Mouse (Mus musculus) leukemia stem cell, adult 10-12 weeks (primary cell): ENCODE measurements around the gene BB287469. TPM values are rescaled to one million over a fixed set of nuclear protein-coding genes. Genes with fewer than 3 reads are reported as not detected.

Experiments
- polyA plus RNA-seq: library from polyadenylated mRNA; stranded (reverse); fragments of >175 nt; gene quantifications from 2 replicates; pipeline ENCODE4 v1.2.3, GENCODE M21; 2012; ENCODE audit warnings: low replicate concordance

Gene BB287469
- not detected in 2 replicates for polyA plus RNA-seq

DNA sequence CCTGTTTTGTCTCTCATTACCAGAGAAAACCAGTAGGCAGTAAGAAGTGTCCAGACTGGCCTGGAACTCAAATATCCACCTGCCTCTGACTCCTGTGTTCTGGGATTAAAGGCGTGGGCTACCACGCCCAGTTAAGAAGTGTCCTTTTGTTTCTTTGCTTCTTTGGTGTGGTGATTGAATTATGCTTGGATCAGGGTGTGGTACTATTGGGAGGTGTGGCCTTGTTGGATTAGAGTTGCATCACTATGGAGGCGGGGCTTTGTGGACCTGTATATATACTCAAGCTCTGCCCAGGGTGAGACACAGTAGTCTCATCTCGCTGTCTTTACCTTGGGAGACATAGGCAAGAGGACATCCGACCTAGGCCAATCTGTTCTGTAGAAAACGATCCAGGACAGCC, at the start of gene BB287469:
Gene BB287469, plus strand, starts transcription at position 301 of the 400 bp plus-strand sequence.

DNA sequence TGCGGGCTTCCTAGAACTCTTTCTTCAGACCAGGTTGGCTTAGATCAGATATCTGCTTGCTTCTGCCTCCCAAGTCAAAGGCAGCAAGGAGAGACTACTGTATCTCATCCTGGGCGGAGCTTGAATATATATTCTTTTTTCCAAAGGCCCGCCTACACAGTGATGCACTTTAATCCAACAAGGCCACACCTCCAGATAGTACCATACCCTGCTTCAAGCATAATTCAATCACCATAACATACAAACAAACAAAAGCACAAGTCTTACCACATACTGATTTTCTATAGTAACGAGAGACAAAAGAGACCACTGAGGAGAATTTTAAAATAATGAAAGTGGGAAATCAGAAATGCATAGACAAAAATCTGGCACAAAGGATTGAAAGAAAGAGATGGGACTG, 40.7 kb upstream of the BB287469 start, which contains the start of gene Gm21319:
Gene Gm21319, minus strand, starts transcription at position 101 of the 400 bp plus-strand sequence.

DNA sequence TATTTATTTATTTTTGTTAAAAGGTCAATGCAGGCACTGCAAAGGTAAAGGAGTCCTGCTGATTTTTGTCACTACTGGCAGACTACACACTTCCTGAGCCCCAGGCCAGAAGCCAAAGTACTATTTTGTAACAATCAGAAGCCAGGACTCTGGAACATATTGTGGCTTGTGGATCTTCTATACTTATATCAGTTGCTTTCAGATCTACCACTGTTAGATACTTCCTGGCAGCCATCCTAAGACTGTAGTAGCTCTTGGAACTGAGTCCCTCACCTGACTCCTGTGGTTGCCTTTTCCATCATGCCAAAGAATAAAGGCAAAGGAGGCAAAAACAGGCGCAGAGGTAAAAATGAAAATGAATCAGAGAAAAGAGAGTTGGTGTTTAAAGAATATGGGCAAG, 21.2 kb upstream of the BB287469 start, which contains the start of gene Gm21936:
Gene Gm21936, plus strand, starts transcription at position 301 of the 400 bp plus-strand sequence.

DNA sequence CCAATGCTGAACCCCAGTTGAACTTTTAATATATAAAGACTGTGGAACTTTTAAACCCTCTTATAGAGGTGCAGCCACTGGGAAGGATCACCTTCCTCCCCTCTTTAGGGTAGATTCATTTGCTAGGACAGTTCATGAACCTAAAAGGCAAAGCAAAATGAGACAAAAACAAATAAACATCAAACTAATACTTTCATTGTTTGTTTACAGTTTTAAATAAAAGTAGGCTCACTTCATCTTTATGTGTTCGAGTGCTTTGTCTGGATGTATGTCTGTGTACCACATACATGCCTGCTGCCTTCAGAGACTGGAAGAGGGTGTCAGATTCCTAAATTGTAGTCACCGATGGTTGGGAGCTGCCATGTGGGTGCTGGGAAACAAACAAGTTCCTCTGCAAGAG, 25.9 kb downstream of the BB287469 start, which contains the start of gene Gm2001:
Gene Gm2001, minus strand, starts transcription at position 101 of the 400 bp plus-strand sequence.

Other genes with a start within 250 kb of the BB287469 start
- gene Oog1, start 213.9 kb upstream of the BB287469 start, polyA plus RNA-seq, result not detected in 2 replicates
- not detected in 2 replicates for gene Gm4027, start 197.7 kb upstream of the BB287469 start, polyA plus RNA-seq
- gene Gm16381, start 172.0 kb upstream of the BB287469 start, polyA plus RNA-seq, result not detected in 2 replicates
- gene Gm21319, start 40.8 kb upstream of the BB287469 start, polyA plus RNA-seq, result not detected in 2 replicates
- gene Gm21936, start 21.1 kb upstream of the BB287469 start, polyA plus RNA-seq, result not detected in 2 replicates
- gene Gm2001, start 25.8 kb downstream of the BB287469 start, polyA plus RNA-seq, result not detected in 2 replicates
- gene Gm2016, start 57.5 kb downstream of the BB287469 start, polyA plus RNA-seq, result not detected in 2 replicates
- gene Gm2022, start 78.8 kb downstream of the BB287469 start, polyA plus RNA-seq, result not detected in 2 replicates
- gene Gm2035, start 103.3 kb downstream of the BB287469 start, polyA plus RNA-seq, result not detected in 2 replicates
- gene Gm2042, start 137.5 kb downstream of the BB287469 start, polyA plus RNA-seq, result not detected in 2 replicates
- gene Gm2075, start 195.3 kb downstream of the BB287469 start, polyA plus RNA-seq, result not detected in 2 replicates
- gene Gm6803, start 202.2 kb downstream of the BB287469 start, polyA plus RNA-seq, result not detected in 2 replicates
- not detected in 2 replicates for gene Gm2056, start 210.4 kb downstream of the BB287469 start, polyA plus RNA-seq